Mouse (Mus musculus) kidney, adult 2 months (tissue): ENCODE data around the gene Mylip.

Experiments used
- CTCF ChIP-seq: fragments of 200-500 bp; conservative IDR thresholded peaks from 2 replicates; pipeline ENCODE4 v1.5.1; 2011; ENCODE audit warnings: low read depth, mild to moderate bottlenecking, control low read depth, low read length, moderate library complexity, mixed read lengths; ENCODE audit not compliant: insufficient read depth, insufficient read length
- POLR2A ChIP-seq: fragments of 200-500 bp; IDR thresholded peaks from one replicate; pipeline ENCODE4 v1.6.1; 2011; ENCODE audit warnings: low read depth, low read length, control low read depth

DNA sequence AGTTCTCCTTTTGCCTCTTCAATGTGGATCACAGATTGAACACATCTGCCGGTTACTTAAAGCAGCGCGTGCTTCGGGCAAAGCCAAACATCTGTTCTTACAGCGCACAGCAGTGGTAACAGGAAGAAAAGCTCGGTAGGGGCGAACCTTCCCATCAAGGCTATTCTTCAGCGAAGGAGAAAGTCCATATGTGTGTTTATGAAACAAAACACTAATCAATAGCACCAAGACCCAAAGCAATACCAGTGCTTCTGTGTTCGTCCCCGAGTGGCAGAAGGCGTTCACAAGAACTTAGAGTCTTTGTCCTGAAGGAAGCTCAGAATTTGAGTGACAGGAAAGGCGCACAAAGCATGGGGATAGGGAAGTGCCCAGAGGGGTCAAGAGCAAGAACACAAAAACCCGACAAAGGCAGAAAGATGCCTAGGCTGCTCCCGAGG lies 27.1 kb downstream of the Mylip start:
- TF ChIP-seq CTCF (no peak), POLR2A (no peak)
